8 mouse cellular contexts compared by ENCODE assay signal in the genomic region with DNA sequence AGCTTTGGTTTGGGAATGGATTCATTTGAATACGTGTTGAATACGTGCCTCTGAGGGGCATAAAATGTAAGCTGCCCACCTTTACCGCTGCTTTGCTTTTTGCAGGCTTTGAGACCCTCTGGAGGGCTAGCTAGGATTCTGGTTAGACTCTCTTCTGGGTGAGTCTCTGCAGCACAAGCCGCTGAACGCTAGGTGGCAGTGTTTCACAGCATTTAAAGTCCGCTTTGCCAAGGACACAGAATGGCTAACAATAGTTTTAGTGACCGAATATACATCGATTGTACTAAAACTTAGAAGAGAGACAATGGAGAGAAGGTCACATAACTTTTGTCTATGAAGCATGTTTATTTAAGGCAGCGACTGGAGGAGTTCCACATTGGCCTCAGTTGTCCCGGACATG. TPM values are rescaled to one million over a fixed set of nuclear protein-coding genes. Genes with fewer than 3 reads are reported as not detected.
DNase-seq lines count a peak whose midpoint lies in the region; ATAC-seq and TF ChIP-seq lines count a peak whose summit lies in the region.

No protein-coding gene starts in this region.

- H3K9ac ChIP-seq in forebrain, embryonic 11.5 days (ENCODE audit: low read length): no peak overlapping the region
- H3K9ac ChIP-seq in forebrain, embryonic 15.5 days (replicated peaks): no peak overlapping the region
- H3K9ac ChIP-seq in heart, postnatal 0 days (replicated peaks; ENCODE audit: low read depth, low read length): no peak overlapping the region
- no peak overlapping the region for H3K9ac ChIP-seq in midbrain, embryonic 14.5 days (replicated peaks; ENCODE audit: low read length)

- WGBS in forebrain, embryonic 11.5 days: 18% methylated on average over 10 of the region's 10 CpGs
- 10% methylated on average over 10 of the region's 10 CpGs for WGBS in forebrain, embryonic 15.5 days
- 14% methylated on average over 10 of the region's 10 CpGs for WGBS in heart, postnatal 0 days
- WGBS in midbrain, embryonic 14.5 days: 14% methylated on average over 10 of the region's 10 CpGs

- no peak overlapping the region for H3K4me2 ChIP-seq in forebrain, embryonic 11.5 days (ENCODE audit: low read depth, low read length, severe bottlenecking)
- no peak overlapping the region for H3K4me2 ChIP-seq in forebrain, embryonic 15.5 days (replicated peaks)
- peak overlapping the region; percentile 23; the same call in 1 of the 2 replicates for H3K4me2 ChIP-seq in heart, postnatal 0 days (ENCODE audit: low read depth, low read length)
- peak overlapping the region; percentile 14; the same call in 1 of the 2 replicates for H3K4me2 ChIP-seq in midbrain, embryonic 14.5 days (ENCODE audit: low read length)

- TF ChIP-seq CTCF in heart, postnatal 0 days (IDR thresholded peaks at IDR 0.05; ENCODE audit: low read depth): peak; percentile 92

- no peak for ATAC-seq in forebrain, embryonic 11.5 days (replicated peaks; ENCODE audit: low FRiP score)
- no peak for ATAC-seq in forebrain, embryonic 15.5 days (replicated peaks)
- ATAC-seq in heart, postnatal 0 days (ENCODE audit: insufficient read depth, low read depth): no peak
- peak; percentile 49; the same call in 1 of the 2 replicates for ATAC-seq in midbrain, embryonic 14.5 days (ENCODE audit: low FRiP score, low TSS enrichment)

- H3K4me1 ChIP-seq in forebrain, embryonic 11.5 days (replicated peaks; ENCODE audit: control insufficient read depth, insufficient read depth, low read length): no peaks in the 10 kb centered on the region
- 0 out of 2 replicates have a peak, but pooled peaks cover 3% of the 10 kb centered on the region for H3K4me1 ChIP-seq in forebrain, embryonic 15.5 days
- H3K4me1 ChIP-seq in heart, postnatal 0 days (ENCODE audit: control insufficient read depth, insufficient read depth): no peaks in the 10 kb centered on the region
- 0 out of 2 replicates have a peak, but pooled peaks cover 5% of the 10 kb centered on the region for H3K4me1 ChIP-seq in midbrain, embryonic 14.5 days (ENCODE audit: control insufficient read depth, insufficient read depth, low read length)

- TF ChIP-seq EP300 in heart, postnatal 0 days (IDR thresholded peaks at IDR 0.05; ENCODE audit: low read depth): no peak

- no peaks in the 10 kb centered on the region for H3K36me3 ChIP-seq in forebrain, embryonic 11.5 days (ENCODE audit: control insufficient read depth, insufficient read depth, low read length)
- H3K36me3 ChIP-seq in forebrain, embryonic 15.5 days: no peaks in the 10 kb centered on the region
- no peaks in the 10 kb centered on the region for H3K36me3 ChIP-seq in heart, postnatal 0 days (replicated peaks; ENCODE audit: control insufficient read depth, insufficient read depth, low read length)
- no peaks in the 10 kb centered on the region for H3K36me3 ChIP-seq in midbrain, embryonic 14.5 days (ENCODE audit: control insufficient read depth, insufficient read depth, low read length)

- no peaks in the 10 kb centered on the region for H3K27me3 ChIP-seq in forebrain, embryonic 11.5 days (ENCODE audit: control insufficient read depth, insufficient read depth, low read length)
- H3K27me3 ChIP-seq in forebrain, embryonic 15.5 days: no peaks in the 10 kb centered on the region
- H3K27me3 ChIP-seq in heart, postnatal 0 days (ENCODE audit: control insufficient read depth, insufficient read depth, low read length): no peaks in the 10 kb centered on the region
- no peaks in the 10 kb centered on the region for H3K27me3 ChIP-seq in midbrain, embryonic 14.5 days (ENCODE audit: control insufficient read depth, insufficient read depth, low read length)

- no peak overlapping the region for H3K27ac ChIP-seq in forebrain, embryonic 11.5 days (ENCODE audit: low read depth, low read length)
- no peak overlapping the region for H3K27ac ChIP-seq in forebrain, embryonic 15.5 days (replicated peaks)
- H3K27ac ChIP-seq in heart, postnatal 0 days (ENCODE audit: low read depth): no peak overlapping the region
- no peak overlapping the region for H3K27ac ChIP-seq in midbrain, embryonic 14.5 days (replicated peaks; ENCODE audit: low read depth, low read length)

- H3K9me3 ChIP-seq in forebrain, embryonic 11.5 days (ENCODE audit: control insufficient read depth, low read length): no peaks in the 10 kb centered on the region
- H3K9me3 ChIP-seq in forebrain, embryonic 15.5 days: no peaks in the 10 kb centered on the region
- H3K9me3 ChIP-seq in heart, postnatal 0 days (replicated peaks; ENCODE audit: control insufficient read depth, low read length): no peaks in the 10 kb centered on the region
- H3K9me3 ChIP-seq in midbrain, embryonic 14.5 days (ENCODE audit: control insufficient read depth, low read length): no peaks in the 10 kb centered on the region

- peak; percentile 85 for DNase-seq in forebrain, embryonic 11.5 days (ENCODE audit: low spot score)
- DNase-seq in NIH3T3 (ENCODE audit: low read depth): peak; percentile 87
- DNase-seq in cerebellum, postnatal 4 days (ENCODE audit: low spot score in 2 of 2): peak; percentile 61 to 80
- DNase-seq in heart, postnatal 0 days (ENCODE audit: low spot score): peak; percentile 50
- peak; percentile 61 to 64 for DNase-seq in layer of hippocampus, postnatal 36 days
- DNase-seq in midbrain, embryonic 14.5 days: peak; percentile 94
- DNase-seq in spleen, postnatal 4 days (ENCODE audit: low spot score in 2 of 2): peak; percentile 30 to 71

- no peak overlapping the region for H3K4me3 ChIP-seq in forebrain, embryonic 11.5 days (ENCODE audit: low read depth, low read length)
- no peak overlapping the region for H3K4me3 ChIP-seq in forebrain, embryonic 15.5 days
- no peak overlapping the region for H3K4me3 ChIP-seq in heart, postnatal 0 days (ENCODE audit: low read depth, low read length)
- no peak overlapping the region for H3K4me3 ChIP-seq in midbrain, embryonic 14.5 days (replicated peaks; ENCODE audit: low read depth, low read length)

RNA-seq across cellular contexts. Expression of a gene that starts 4.1 kb away (rescaled TPM):
- not detected in 2 replicates for polyA plus RNA-seq in forebrain, embryonic 11.5 days (2014; fragmentation: Nextera tagmentation; extraction: Ambion mirVana)
- polyA plus RNA-seq in forebrain, embryonic 15.5 days (2015; fragmentation: Nextera tagmentation; extraction: Ambion mirVana): not detected in 2 replicates
- total RNA-seq in heart, postnatal 0 days (2014; rRNA removed; ENCODE audit: low replicate concordance): not detected in 2 replicates
- polyA plus RNA-seq in heart, postnatal 0 days (2015; fragmentation: Nextera tagmentation; extraction: Ambion mirVana): not detected in 2 replicates
- not detected for total RNA-seq in layer of hippocampus, postnatal 36 days (2021)
- not detected in 2 replicates for polyA plus RNA-seq in midbrain, embryonic 14.5 days (2014; fragmentation: Nextera tagmentation; extraction: Ambion mirVana)

Comparison
In these comparisons a context has a peak if more than half of its experiments do, and no peak if none do; other contexts are left out.
1. H3K4me2 ChIP-seq: peak in heart, postnatal 0 days (single experiment) and midbrain, embryonic 14.5 days (single experiment); none in forebrain, embryonic 11.5 days (single experiment) and forebrain, embryonic 15.5 days (single experiment).
2. Peak in every context shown above with its lines, with median percentiles within 50 percentile points of each other: DNase-seq.